Mouse (Mus musculus) frontal cortex, postnatal 25 days (tissue): Measurements from ENCODE around the gene AC141477.1.

Source experiments
- DNase-seq, 2 experiments: peaks; one replicate each; pipeline ENCODE4 v3.0.0; 2022; ENCODE audit warnings: low spot score in 2 of 2

Gene AC141477.1

DNA sequence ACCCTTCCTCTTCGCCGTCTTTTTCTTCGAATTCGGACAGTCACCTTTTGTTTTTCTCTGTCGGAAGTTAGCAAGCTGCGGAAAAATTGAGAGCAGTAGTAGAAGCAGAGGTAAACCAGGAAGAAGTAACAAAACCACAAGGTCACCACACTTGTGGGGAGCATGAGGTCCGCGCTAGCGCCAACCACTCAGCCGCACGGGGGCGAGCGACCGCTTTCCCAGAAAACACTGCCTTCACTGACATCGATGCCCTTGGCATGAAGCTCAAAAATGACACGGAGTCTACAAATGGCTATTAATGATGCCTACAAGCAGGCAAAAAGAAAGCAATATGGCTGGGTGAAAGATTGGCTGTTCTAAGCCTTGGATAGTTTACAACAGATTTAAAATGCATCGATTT, at the start of gene AC141477.1:
Gene AC141477.1, minus strand, starts transcription at position 164 of the 400 bp plus-strand sequence.
- no peak for DNase-seq

- no peak for DNase-seq
Measured at GRCm38 (mm10) chr10:76489205-76489604, 49.0 kb upstream of the AC141477.1 start.

GRCm38 (mm10) chr10:76488265-76488664, 48.0 kb upstream of the AC141477.1 start:
- no peak for DNase-seq

DNA sequence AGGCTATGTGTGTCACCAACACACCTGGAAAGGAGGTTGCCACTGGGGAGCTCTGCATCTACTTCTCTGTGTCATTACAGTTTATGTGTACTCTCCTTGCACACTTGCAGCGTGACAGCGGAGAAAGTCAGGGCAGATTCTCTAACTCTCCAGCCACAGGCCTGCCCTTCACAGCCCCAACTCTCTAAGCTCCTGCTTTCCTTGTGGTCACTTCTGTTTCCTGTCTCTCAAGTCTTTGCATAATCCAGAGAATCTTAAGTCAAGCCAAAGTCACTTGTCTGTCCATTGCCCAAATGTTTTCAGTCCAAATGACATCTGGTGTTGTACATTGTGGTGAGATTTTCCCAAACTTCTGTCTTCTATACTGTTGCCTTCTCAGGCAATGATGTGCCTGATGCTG, 46.1 kb upstream of the AC141477.1 start:
- no peak for DNase-seq

DNA sequence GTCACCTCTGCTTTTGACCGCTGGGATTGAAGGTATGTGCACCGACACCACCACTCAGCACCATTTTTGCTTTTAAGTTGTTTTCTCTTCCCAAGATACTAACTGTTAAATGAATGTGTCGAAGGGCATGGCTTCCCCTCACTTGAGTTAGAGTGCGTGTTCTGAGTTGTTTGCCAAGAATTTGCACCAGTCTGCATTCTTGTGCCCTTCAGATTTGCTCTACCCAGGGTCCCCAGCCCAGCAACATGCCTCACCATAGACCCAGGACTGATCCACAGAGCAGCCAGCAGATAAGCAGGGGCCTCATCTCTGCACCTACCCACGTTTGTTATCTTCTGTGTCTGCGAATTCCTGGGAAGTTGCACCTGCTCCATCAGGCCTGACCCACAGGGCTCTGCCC, 41.2 kb upstream of the AC141477.1 start:
- DNase-seq = no peak

DNA sequence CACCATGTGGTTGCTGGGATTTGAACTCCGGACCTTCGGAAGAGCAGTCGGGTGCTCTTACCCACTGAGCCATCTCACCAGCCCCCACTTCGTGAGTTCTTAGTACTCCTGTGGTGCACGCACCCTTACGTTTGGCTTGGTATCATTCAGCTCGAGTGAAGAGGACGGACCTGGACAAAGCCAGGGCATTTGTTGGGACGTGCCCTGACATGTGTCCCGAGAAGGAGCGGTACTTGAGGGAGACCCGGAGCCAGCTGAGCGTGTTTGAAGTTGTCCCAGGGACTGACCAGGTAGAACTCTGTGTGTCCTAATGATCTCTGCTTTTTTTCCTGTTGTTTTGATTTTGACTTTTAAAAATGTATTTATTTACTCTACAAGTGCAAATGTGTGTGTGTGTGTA, 40.6 kb upstream of the AC141477.1 start:
- no peak for DNase-seq

- DNase-seq = no peak
Measured at GRCm38 (mm10) chr10:76473759-76474158, 33.5 kb upstream of the AC141477.1 start.

- peak; percentile 82 for DNase-seq
Measured at GRCm38 (mm10) chr10:76468203-76469162, 28.2 kb upstream of the AC141477.1 start, which contains the start of the genes Mcm3ap and Ybey. Mcm3ap (plus strand) TSS chr10:76468927. Ybey (minus strand) TSS chr10:76469114.

GRCm38 (mm10) chr10:76462721-76463120, 22.5 kb upstream of the AC141477.1 start:
- DNase-seq = no peak

- no peak for DNase-seq
Measured at GRCm38 (mm10) chr10:76462312-76462711, 22.1 kb upstream of the AC141477.1 start.

DNA sequence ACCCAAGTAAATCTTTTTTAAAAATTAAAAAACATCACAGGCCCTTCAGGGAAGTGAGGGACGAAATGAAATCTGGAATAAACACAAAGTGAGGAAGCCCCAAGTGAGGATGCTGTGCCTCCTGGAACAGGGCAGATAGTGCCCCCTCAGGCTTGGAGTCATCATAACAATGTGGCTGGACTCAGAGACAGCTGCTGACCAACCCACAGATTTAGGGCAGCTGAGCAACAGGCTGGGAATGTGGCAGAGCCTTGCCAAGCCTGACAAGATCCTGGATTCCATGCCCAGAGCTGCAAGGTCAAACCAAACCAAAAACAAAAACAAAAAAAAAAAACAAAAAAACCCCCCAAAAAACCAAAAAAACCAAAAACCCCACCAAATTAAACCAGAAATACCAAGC, 21.0 kb upstream of the AC141477.1 start:
- no peak for DNase-seq

GRCm38 (mm10) chr10:76455289-76455688, 15.0 kb upstream of the AC141477.1 start:
- peak; percentile 18 to 28 for DNase-seq

DNA sequence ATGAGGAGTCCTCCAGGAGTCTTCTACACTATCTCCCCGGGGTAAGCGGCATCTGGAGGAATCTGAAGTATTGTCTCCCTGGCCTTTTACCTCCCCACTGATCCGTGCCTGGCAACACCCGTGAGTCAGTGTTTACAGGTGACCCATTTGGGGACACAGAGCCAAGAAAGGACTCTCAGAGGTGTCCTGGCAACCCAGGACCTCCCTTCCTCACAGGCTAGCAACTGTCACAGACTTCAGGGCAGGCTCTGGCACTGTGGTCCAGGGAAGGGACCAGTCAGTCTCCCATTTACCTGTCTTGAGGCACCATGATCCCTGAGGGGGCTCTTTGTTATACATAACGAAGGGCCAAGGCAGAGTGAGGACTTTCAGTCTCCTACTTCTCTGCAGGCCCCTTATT, 8.6 kb upstream of the AC141477.1 start, which contains the start of gene 2610028H24Rik:
Gene 2610028H24Rik, plus strand, starts transcription at position 231 of the 400 bp plus-strand sequence.
- no peak for DNase-seq

DNA sequence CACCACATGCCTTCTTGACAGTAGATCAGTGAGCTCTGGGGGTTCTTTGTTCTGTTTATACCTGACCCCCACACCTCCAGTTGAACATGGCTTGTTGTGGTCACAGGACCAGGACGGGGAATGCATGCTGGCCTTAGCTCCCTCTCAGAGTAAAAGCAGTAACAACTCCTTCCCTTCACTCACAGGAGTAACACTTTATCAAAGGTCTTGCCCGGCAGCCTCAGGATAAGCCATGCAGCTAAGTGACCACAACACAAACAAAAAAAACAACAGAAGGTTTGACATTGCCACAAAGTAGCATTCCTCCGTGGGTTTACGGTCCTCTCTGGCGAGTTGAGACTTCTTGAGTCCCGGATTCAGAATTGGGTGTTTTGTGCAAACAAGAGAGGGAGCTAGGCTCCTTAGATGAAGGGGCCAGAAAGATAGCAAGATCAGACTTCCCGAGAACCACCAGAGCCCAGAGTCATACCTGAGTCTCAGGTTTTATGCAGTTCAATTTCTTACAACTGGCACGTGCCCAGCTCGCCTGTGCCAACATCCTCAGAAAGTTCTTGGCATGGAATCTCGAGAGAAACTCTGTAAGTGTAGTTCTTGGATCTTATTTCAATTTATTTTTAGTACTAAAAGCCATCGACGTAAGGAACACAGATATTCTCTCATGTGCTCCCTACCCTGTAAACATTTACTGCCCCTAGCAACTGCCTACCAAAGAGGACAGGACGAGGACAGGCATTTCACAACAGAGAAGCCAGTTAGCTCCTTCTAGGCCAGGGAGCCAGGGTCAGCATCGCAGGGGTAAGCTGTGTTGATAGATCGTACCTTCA, 7.4 kb upstream of the AC141477.1 start:
- DNase-seq = no peak

DNA sequence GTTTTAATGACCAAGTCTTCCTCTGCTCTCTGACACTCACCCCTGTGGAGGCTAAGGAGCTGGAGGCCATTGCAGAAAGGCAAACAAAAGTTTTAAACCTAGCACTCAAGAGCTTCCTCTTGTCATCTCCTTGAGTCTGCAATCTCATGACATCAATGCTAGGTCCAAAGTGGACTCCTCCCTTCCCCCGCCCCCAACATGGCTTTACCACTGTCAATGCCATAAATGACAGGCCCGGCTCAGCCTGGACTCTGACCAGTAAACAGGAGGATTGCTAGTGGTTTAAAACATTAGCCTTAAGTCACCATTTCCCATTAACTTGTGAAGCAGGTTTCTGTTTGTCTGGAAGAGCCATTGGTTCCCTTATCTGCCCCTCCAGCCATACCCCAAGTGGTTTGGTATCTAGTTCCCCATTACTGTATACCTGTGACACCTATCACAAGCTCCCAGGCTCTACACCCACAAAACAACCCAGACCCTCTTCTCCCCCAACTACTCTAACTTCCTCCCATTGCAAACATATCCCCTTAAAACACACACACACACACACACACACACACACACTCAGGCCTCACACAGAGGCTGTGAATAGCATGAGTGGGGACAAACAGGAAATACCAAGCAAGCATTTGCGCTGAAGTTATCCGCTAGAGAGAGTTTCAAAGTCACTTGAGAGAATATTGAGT, 5.9 kb upstream of the AC141477.1 start:
- no peak for DNase-seq

DNA sequence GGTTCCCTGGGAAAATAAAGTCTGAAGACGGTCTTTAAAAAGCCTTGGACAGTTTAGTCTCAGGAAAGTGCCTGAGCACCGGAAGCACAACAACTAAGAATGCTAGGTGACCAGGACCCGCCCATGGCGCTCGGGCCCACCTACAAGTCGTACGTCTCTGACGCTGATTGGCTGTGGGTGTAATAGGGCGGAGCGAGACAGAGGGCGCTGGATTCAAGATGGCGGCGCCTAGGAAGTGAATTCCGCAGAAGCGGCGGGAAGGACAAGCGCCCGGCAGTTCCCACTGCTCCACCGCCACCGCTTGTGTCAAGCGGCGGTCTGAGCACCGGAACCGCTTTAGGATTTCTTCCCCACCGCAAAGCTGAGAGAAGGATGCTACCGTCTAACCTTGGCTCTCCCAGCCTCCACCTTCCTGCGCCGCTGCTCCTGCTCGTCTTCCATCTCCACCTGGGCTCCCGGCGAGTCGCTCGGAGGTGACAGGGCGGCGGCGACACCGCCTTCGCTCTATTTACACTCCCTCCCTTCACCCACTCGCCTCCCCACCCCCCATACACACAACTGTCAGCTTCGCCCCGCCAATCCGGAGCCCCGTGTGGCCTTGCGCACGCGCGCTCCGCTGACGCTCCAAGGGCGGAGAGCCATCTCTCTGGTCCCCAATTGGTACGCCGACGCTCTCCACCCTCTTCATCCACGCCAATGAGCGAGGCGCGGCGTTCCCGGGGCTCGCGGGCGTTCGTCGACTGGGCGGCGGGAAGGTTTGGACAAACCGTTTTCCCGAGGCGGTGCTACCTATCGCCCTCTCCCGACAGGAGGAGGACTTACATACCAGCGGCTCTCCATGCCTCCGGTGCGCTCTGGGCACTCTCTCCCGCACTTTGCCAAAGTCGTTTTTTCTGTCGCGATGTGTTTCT, 2.2 kb upstream of the AC141477.1 start, which contains the start of gene Pcnt:
Gene Pcnt, minus strand, starts transcription at position 609 of the 911 bp plus-strand sequence.
- peak; percentile 88 to 93 for DNase-seq

DNA sequence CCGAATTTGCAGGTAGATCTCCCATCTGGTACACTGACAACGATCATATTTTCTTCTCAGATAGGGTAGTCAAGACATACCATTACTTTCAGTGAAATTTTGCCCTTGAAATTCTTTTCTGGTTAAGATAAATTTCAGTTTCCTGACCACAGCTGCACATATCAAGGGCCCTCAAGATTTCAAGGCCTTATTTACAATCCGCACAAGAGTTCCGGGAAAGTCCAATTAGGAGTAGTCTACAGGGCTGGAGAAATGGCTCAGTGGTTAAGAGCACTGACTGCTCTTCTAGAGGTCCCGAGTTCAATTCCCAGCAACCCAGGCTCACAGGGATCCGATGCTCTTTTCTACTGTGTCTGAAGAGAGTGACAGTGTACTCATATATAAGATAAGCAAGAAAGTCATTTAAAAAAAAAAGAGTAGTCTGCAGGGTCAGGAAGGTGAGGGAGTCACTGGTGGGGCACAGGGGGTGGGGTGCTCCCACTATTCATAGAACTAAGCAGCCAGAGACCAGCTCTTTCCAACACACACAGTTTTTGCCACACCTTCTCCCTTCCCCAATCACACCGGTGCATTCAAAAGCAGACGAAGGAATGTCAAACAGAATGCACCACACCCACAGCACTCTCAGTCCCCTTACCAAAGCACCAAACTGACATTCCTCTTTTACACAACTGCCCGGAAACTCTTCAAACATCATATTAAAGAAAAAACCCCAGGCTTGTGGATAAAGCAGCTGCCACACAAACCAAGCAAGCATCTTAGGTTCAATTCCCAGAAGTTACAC, 945 bp downstream of the AC141477.1 start:
- DNase-seq = no peak

DNA sequence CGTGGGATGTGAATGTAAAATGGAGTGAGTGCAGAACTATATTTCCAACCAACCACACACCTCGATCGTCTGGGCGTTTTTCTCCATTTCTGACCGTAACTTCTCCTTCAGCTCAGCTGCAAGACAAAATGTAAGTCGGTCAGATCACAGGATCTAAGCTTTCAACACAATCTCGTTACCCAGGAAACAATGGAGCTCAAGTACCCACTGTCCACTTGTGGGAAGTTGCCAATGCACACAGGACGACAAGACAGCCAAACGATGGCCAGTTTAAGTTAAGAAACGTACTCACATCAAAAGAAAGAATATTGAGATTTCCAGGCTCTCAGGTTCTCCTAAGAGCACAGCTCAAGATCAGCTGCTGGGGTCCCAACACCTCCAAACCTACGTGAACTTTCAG, 6.3 kb downstream of the AC141477.1 start:
- no peak for DNase-seq

DNA sequence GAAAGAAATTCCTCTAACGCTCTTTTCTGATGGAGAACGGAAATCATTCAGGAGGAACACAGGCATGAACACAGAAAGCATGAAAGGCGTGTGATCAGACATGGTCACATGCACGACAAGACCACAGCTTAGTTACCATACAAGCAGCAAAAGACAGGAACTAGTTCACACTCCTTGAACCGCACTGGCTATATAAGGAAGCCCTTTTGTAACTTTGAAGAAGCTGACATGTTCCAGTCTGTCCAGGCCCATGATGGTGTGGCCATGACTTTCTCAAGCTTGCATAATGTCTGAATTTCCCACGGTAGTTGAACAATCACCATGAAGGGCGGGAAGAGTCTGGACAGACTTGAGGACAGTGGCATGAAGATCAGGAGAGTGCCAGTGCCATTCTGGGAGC, 14.6 kb downstream of the AC141477.1 start:
- DNase-seq = no peak

DNA sequence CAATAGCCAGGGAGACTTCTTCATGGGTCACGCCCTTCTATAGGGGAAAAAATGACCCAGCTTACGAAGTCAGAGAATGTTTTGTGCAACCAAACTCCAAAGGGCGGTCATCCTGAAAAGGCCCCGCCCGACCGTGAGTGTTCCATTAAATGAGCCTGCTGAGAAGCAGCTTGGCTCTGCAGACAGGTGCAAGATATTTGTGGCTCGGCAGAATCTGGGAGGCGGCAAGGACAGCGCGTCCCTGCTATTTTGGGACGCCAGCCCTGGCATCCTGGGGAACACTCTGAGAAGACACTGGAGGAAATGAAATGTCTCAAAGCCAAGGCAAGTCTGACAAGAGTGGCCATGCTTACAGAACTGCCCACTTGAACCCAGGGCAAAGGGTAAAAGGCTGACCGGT, 23.4 kb downstream of the AC141477.1 start:
- DNase-seq = peak in 1 of 2 experiments; percentile 17
